Mouse (Mus musculus): ENCODE measurements around the gene Lgals3bp. TPM values are rescaled to one million over a fixed set of nuclear protein-coding genes. Genes with fewer than 3 reads are reported as not detected.

Gene Lgals3bp
- 7.9 TPM for polyA plus RNA-seq (2014; fragmentation: Illumina TruSeq; extraction: RNeasy Lipid Tissue Mini Kit (QIAGEN cat#74804); ENCODE audit: low read depth, low replicate concordance)

GRCm38 (mm10) chr11:118401760-118402280 is at the start of gene Lgals3bp:
Gene Lgals3bp, minus strand, starts transcription at chr11:118402092.

GRCm38 (mm10) chr11:118427986-118428385 is 26.1 kb upstream of the Lgals3bp start, which contains the start of gene C1qtnf1:
Gene C1qtnf1, plus strand, starts transcription at chr11:118428203.

GRCm38 (mm10) chr11:118418834-118419504 is 17.1 kb upstream of the Lgals3bp start, which contains the start of gene Cant1:
Gene Cant1, minus strand, starts transcription at chr11:118419086.

GRCm38 (mm10) chr11:118355640-118356039 is 46.3 kb downstream of the Lgals3bp start, which contains the start of gene Timp2:
Gene Timp2, minus strand, starts transcription at chr11:118355740.

Other genes starting within 250 kb of the Lgals3bp start
- gene Cyth1, start 153.5 kb downstream of the Lgals3bp start, polyA plus RNA-seq (2014; fragmentation: Illumina TruSeq; extraction: RNeasy Lipid Tissue Mini Kit (QIAGEN cat#74804); ENCODE audit: low read depth, low replicate concordance), result 31.2 TPM
- gene Usp36, start 111.8 kb downstream of the Lgals3bp start, polyA plus RNA-seq (2014; fragmentation: Illumina TruSeq; extraction: RNeasy Lipid Tissue Mini Kit (QIAGEN cat#74804); ENCODE audit: low read depth, low replicate concordance), result 1.9 TPM
- gene Cep295nl, start 59.6 kb downstream of the Lgals3bp start, polyA plus RNA-seq (2014; fragmentation: Illumina TruSeq; extraction: RNeasy Lipid Tissue Mini Kit (QIAGEN cat#74804); ENCODE audit: low read depth, low replicate concordance), result not detected
- 39.2 TPM for gene Timp2, start 46.4 kb downstream of the Lgals3bp start, polyA plus RNA-seq (2014; fragmentation: Illumina TruSeq; extraction: RNeasy Lipid Tissue Mini Kit (QIAGEN cat#74804); ENCODE audit: low read depth, low replicate concordance)
- 4.0 TPM for gene Cant1, start 17.0 kb upstream of the Lgals3bp start, polyA plus RNA-seq (2014; fragmentation: Illumina TruSeq; extraction: RNeasy Lipid Tissue Mini Kit (QIAGEN cat#74804); ENCODE audit: low read depth, low replicate concordance)
- gene C1qtnf1, start 26.1 kb upstream of the Lgals3bp start, polyA plus RNA-seq (2014; fragmentation: Illumina TruSeq; extraction: RNeasy Lipid Tissue Mini Kit (QIAGEN cat#74804); ENCODE audit: low read depth, low replicate concordance), result 3.9 TPM
- 1.6 TPM for gene Engase, start 74.7 kb upstream of the Lgals3bp start, polyA plus RNA-seq (2014; fragmentation: Illumina TruSeq; extraction: RNeasy Lipid Tissue Mini Kit (QIAGEN cat#74804); ENCODE audit: low read depth, low replicate concordance)